Mouse (Mus musculus) heart, adult 2 months (tissue): ENCODE measurements at regions not wholly inside any gene's neighbourhood (a gene's known extent, or its start where the extent isn't known, plus 50 kb on each side); places are given as distances from the start of the nearest gene placed in this dataset.

Experiments used
- DNase-seq, 2 experiments: peaks; one replicate each; pipeline ENCODE4 v3.0.0; 2021
- H3K27ac ChIP-seq: fragments of 200-600 bp; 2 replicates; pipeline ENCODE4 v1.8.1; 2022
- H3K27me3 ChIP-seq: fragments of 200-500 bp; 2 replicates; pipeline ENCODE4 v1.6.1; 2012; ENCODE audit warnings: mild to moderate bottlenecking, low read length, inconsistent platforms, mixed read lengths; ENCODE audit not compliant: control insufficient read depth, insufficient read depth
- H3K36me3 ChIP-seq: fragments of 200-500 bp; 2 replicates; pipeline ENCODE4 v1.6.1; 2012; ENCODE audit warnings: low read length, inconsistent platforms; ENCODE audit not compliant: control insufficient read depth, insufficient read depth
- H3K4me1 ChIP-seq: fragments of 200-500 bp; 2 replicates; pipeline ENCODE4 v1.6.1; 2011; ENCODE audit warnings: low read length; ENCODE audit not compliant: control insufficient read depth, insufficient read depth
- H3K4me3 ChIP-seq: fragments of 200-600 bp; 2 replicates; pipeline ENCODE4 v1.8.1; 2022
- H3K79me2 ChIP-seq: fragments of 200-500 bp; replicated peaks from 2 replicates; pipeline ENCODE4 v1.6.1; 2012; ENCODE audit warnings: mild to moderate bottlenecking, inconsistent platforms, low read length, moderate library complexity, mixed read lengths; ENCODE audit not compliant: control insufficient read depth, insufficient read depth
- H3K9ac ChIP-seq: fragments of 200-500 bp; 2 replicates; pipeline ENCODE4 v1.6.1; 2012; ENCODE audit warnings: low read depth, mild to moderate bottlenecking, control low read depth, inconsistent platforms, low read length, mixed read lengths
- CTCF ChIP-seq: fragments of 200-600 bp; IDR thresholded peaks from 2 replicates; pipeline ENCODE4 v1.8.1; 2022; ENCODE audit warnings: antibody characterized with exemption, mild to moderate bottlenecking, moderate library complexity
- EP300 ChIP-seq: fragments of 200-500 bp; IDR thresholded peaks from 2 replicates; pipeline ENCODE4 v1.6.1; 2011; ENCODE audit warnings: low read depth, low read length, control low read depth; ENCODE audit not compliant: insufficient read depth
- POLR2A ChIP-seq: fragments of 200-500 bp; IDR thresholded peaks from 2 replicates; pipeline ENCODE4 v1.6.1; 2011; ENCODE audit warnings: mild to moderate bottlenecking, low read depth, low read length, control low read depth; ENCODE audit not compliant: insufficient read depth
- WGBS: fragments of 180-500 bp; shearing (Covaris S2); methylation state at CpG from one replicate; pipeline ENCODE4 v1.1.7; 2018; 5-methylcytosine and 5-hydroxymethylcytosine counted together
- intact Hi-C: fragments of 180-260 bp; cut with DNase I; formaldehyde crosslinking; loops from one replicate; pipeline ENCODE4 v1.15.1; 2025

- H3K27me3 ChIP-seq, result no peaks in the 10 kb centered on the region
- intact Hi-C loops, result no loop called here
- no peak overlapping the region for H3K4me3 ChIP-seq
- no peak overlapping the region for H3K27ac ChIP-seq
- no peak for DNase-seq
- WGBS, result 77% methylated on average over 4 of the region's 4 CpGs
- H3K9ac ChIP-seq, result no peak overlapping the region
- TF ChIP-seq CTCF (no peak), POLR2A (no peak), EP300 (no peak)
- no peaks in the 10 kb centered on the region for H3K36me3 ChIP-seq
- no peaks in the 10 kb centered on the region for H3K79me2 ChIP-seq
- no peaks in the 10 kb centered on the region for H3K4me1 ChIP-seq
Measured at GRCm38 (mm10) chr9:43595461-43595860, 148.3 kb upstream of the Nectin1 start.

- no peak for DNase-seq
- Histone ChIP-seq H3K4me3 (no peak overlapping the region), H3K36me3 (no peaks in the 10 kb centered on the region), H3K9ac (no peak overlapping the region), H3K27me3 (no peaks in the 10 kb centered on the region), H3K4me1 (peaks cover 5% of the 10 kb centered on the region; the same call in 1 of the 2 replicates), H3K79me2 (no peaks in the 10 kb centered on the region), H3K27ac (no peak overlapping the region)
- WGBS, result 51% methylated on average over 2 of the region's 2 CpGs
- TF ChIP-seq POLR2A, result no peak
- no peak for TF ChIP-seq CTCF
- TF ChIP-seq EP300, result no peak
- intact Hi-C loops, result no loop called here
Measured at GRCm38 (mm10) chr9:43600396-43600795, 143.4 kb upstream of the Nectin1 start.

- intact Hi-C loops, result no loop called here
- H3K4me1 ChIP-seq, result no peaks in the 10 kb centered on the region
- no peaks in the 10 kb centered on the region for H3K36me3 ChIP-seq
- H3K9ac ChIP-seq, result no peak overlapping the region
- H3K79me2 ChIP-seq, result no peaks in the 10 kb centered on the region
- no peak for DNase-seq
- 44% methylated on average over 12 of the region's 12 CpGs for WGBS
- no peaks in the 10 kb centered on the region for H3K27me3 ChIP-seq
- TF ChIP-seq EP300, result no peak
- no peak for TF ChIP-seq POLR2A
- TF ChIP-seq CTCF, result no peak
- H3K4me3 ChIP-seq, result no peak overlapping the region
- no peak overlapping the region for H3K27ac ChIP-seq
Measured at GRCm38 (mm10) chr9:43617632-43618031, 126.2 kb upstream of the Nectin1 start.

GRCm38 (mm10) chr9:43627558-43627957 lies 116.2 kb upstream of the Nectin1 start:
- Histone ChIP-seq H3K4me3 (no peak overlapping the region), H3K4me1 (no peaks in the 10 kb centered on the region), H3K79me2 (no peaks in the 10 kb centered on the region), H3K27ac (no peak overlapping the region), H3K9ac (no peak overlapping the region), H3K27me3 (no peaks in the 10 kb centered on the region), H3K36me3 (no peaks in the 10 kb centered on the region)
- 42% methylated on average over 4 of the region's 4 CpGs for WGBS
- intact Hi-C loops, result no loop called here
- no peak for DNase-seq
- no peak for TF ChIP-seq CTCF
- TF ChIP-seq POLR2A, result no peak
- no peak for TF ChIP-seq EP300

GRCm38 (mm10) chr9:43628786-43629185 lies 115.0 kb upstream of the Nectin1 start:
- WGBS, result 41% methylated on average over 11 of the region's 11 CpGs

GRCm38 (mm10) chr9:43636372-43636965 lies 107.3 kb upstream of the Nectin1 start:
- H3K9ac ChIP-seq, result no peak overlapping the region
- TF ChIP-seq EP300 (no peak), POLR2A (no peak), CTCF (no peak)
- no peak overlapping the region for H3K27ac ChIP-seq
- H3K4me1 ChIP-seq, result no peaks in the 10 kb centered on the region
- H3K4me3 ChIP-seq, result no peak overlapping the region
- DNase-seq, result no peak
- 75% methylated on average over 11 of the region's 11 CpGs for WGBS
- no peaks in the 10 kb centered on the region for H3K79me2 ChIP-seq
- no peaks in the 10 kb centered on the region for H3K36me3 ChIP-seq
- H3K27me3 ChIP-seq, result no peaks in the 10 kb centered on the region
- intact Hi-C loops, result no loop called here

More at GRCm38 (mm10) chr9:43628786-43629185, 115.0 kb upstream of the Nectin1 start:
- TF ChIP-seq CTCF (no peak), POLR2A (no peak), EP300 (no peak)
- H3K79me2 ChIP-seq, result no peaks in the 10 kb centered on the region
- intact Hi-C loops, result no loop called here
- H3K4me3 ChIP-seq, result no peak overlapping the region
- no peaks in the 10 kb centered on the region for H3K27me3 ChIP-seq
- H3K36me3 ChIP-seq, result no peaks in the 10 kb centered on the region
- H3K4me1 ChIP-seq, result no peaks in the 10 kb centered on the region
- no peak overlapping the region for H3K9ac ChIP-seq
- H3K27ac ChIP-seq, result no peak overlapping the region
- no peak for DNase-seq
